In the genomic region with DNA sequence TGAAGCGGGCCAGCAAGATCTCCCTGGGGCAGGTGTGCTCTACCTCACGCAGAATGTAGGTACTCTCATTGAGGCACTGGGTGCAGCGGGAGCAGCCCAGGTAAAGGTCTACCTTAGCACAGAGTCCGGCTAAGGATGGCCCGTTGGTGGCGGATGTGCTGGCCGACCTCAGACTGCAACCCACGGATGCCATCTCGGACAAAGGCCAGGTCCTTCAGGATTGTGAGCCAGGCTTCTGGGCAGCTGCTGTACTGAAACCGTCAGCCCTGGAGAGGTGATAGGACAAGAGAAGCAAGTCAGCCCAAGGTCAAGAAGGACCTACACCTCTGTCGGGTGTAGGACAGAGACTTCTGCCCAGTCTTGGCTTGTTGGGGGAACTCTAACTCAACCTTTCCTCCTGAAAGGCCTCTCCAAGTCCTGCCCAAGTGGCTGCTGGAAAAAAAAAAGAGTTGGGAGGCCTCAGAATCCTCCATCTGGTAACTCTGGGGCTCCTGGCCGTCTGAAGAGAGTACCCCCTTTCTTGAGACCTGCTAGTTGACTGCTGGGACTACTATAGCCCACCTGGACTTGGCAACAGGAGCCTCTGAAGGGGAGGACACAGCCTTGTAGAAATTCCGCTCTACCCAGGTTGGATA, we compare ENCODE assay signal across 1 mouse cellular context.
TF ChIP-seq lines count a peak whose summit lies in the region.

No protein-coding gene starts in this region.

TF ChIP-seq in CH12.LX, 34 proteins besides CTCF, POLR2A, EP300 and RAD21:
- TF ChIP-seq USF1 (IDR thresholded peaks at IDR 0.05; ENCODE audit: low read depth, low read length) (no peak), POLR2AphosphoS2 (IDR thresholded peaks at IDR 0.05; ENCODE audit: low read depth, low read length) (no peak), HCFC1 (IDR thresholded peaks at IDR 0.05; ENCODE audit: low read depth, low read length) (no peak), NRF1 (IDR thresholded peaks at IDR 0.05; ENCODE audit: low read depth, low read length) (no peak), MYC (IDR thresholded peaks at IDR 0.05; ENCODE audit: low read depth, low read length) (no peak), UBTF (IDR thresholded peaks at IDR 0.05; ENCODE audit: low read depth, low read length) (no peak), JUN (IDR thresholded peaks at IDR 0.05; ENCODE audit: insufficient read depth, low read depth, low read length) (no peak), GABPA (IDR thresholded peaks at IDR 0.05; ENCODE audit: insufficient replicate concordance, low read depth, low read length) (no peak)
